Mouse (Mus musculus) thymus, adult 2 months (tissue): Measurements from ENCODE around the gene Sertad3. TPM values are rescaled to one million over a fixed set of nuclear protein-coding genes. Genes with fewer than 3 reads are reported as not detected.

ENCODE experiments used
- DNase-seq: peaks from one replicate; pipeline ENCODE4 v3.0.0; 2021
- H3K27ac ChIP-seq: fragments of 200-500 bp; 2 replicates; pipeline ENCODE4 v1.5.1; 2012; ENCODE audit warnings: low read length, control low read depth; ENCODE audit not compliant: control insufficient read depth, insufficient read depth
- H3K27me3 ChIP-seq: fragments of 200-500 bp; 2 replicates; pipeline ENCODE4 v1.6.1; 2012; ENCODE audit warnings: mild to moderate bottlenecking, low read length, moderate library complexity, mixed read lengths; ENCODE audit not compliant: control insufficient read depth, insufficient read depth
- H3K36me3 ChIP-seq: fragments of 200-500 bp; 2 replicates; pipeline ENCODE4 v1.6.1; 2012; ENCODE audit warnings: mild to moderate bottlenecking, low read length, moderate library complexity; ENCODE audit not compliant: control insufficient read depth, insufficient read depth
- H3K4me1 ChIP-seq: fragments of 200-500 bp; replicated peaks from 2 replicates; pipeline ENCODE4 v1.6.1; 2012; ENCODE audit warnings: low read length; ENCODE audit not compliant: control insufficient read depth, insufficient read depth
- H3K4me3 ChIP-seq: fragments of 200-500 bp; 2 replicates; pipeline ENCODE4 v1.5.1; 2012; ENCODE audit warnings: mild to moderate bottlenecking, low read length, control low read depth, moderate library complexity; ENCODE audit not compliant: control insufficient read depth, insufficient read depth
- CTCF ChIP-seq: fragments of 200-500 bp; IDR thresholded peaks from 2 replicates; pipeline ENCODE4 v1.5.1; 2012; ENCODE audit warnings: mild to moderate bottlenecking, control low read depth, low read length, moderate library complexity, borderline replicate concordance; ENCODE audit not compliant: control insufficient read depth, poor library complexity, insufficient read depth; ENCODE audit errors: extremely low read depth
- POLR2A ChIP-seq: fragments of 200-500 bp; IDR thresholded peaks from 2 replicates; pipeline ENCODE4 v1.6.1; 2012; ENCODE audit warnings: mild to moderate bottlenecking, low read length, control low read depth, moderate library complexity; ENCODE audit not compliant: control insufficient read depth, poor library complexity, insufficient read depth; ENCODE audit errors: extremely low read depth
- WGBS: fragments of 180-500 bp; shearing (Covaris S2); methylation state at CpG from one replicate; pipeline ENCODE4 v1.1.7; 2018; 5-methylcytosine and 5-hydroxymethylcytosine counted together
- polyA plus RNA-seq: library from polyadenylated mRNA; depleted of rRNA; stranded (reverse); fragments of >200 nt; gene quantifications from 2 replicates; pipeline ENCODE4 v1.2.3, GENCODE M21; 2012

Sertad3 gene
- polyA plus RNA-seq, 1 experiment = 25.8 TPM

- peaks cover 9% of the 10 kb centered on the region; the same call in 1 of the 2 replicates for H3K36me3 ChIP-seq
- 29% methylated on average over 11 of the region's 11 CpGs for WGBS
- no peak for DNase-seq
- H3K27ac ChIP-seq = no peak overlapping the region; the same call in 1 of the 2 replicates
- no peaks in the 10 kb centered on the region for H3K27me3 ChIP-seq
- TF ChIP-seq CTCF (no peak), POLR2A (no peak)
- peak overlapping the region; percentile 22 for H3K4me3 ChIP-seq
- peaks cover 2% of the 10 kb centered on the region; the same call in 1 of the 2 replicates for H3K4me1 ChIP-seq
Observed at GRCm38 (mm10) chr7:27480927-27481626, 7.5 kb downstream of the Sertad3 start.

GRCm38 (mm10) chr7:27481627-27481969 is 8.0 kb downstream of the Sertad3 start:
- Histone ChIP-seq H3K4me3 (peak overlapping the region; percentile 22), H3K36me3 (peaks cover 4% of the 10 kb centered on the region; the same call in 1 of the 2 replicates), H3K27ac (peak overlapping the region; percentile 68), H3K4me1 (peaks cover 2% of the 10 kb centered on the region; the same call in 1 of the 2 replicates), H3K27me3 (no peaks in the 10 kb centered on the region)
- under 1% methylated on average over 11 of the region's 12 CpGs for WGBS
- DNase-seq = peak; percentile 71
- TF ChIP-seq POLR2A (no peak), CTCF (no peak)

- no peak for DNase-seq
- no peaks in the 10 kb centered on the region for H3K36me3 ChIP-seq
- H3K27ac ChIP-seq = no peak overlapping the region
- WGBS = 94% methylated on average over 4 of the region's 4 CpGs
- no peaks in the 10 kb centered on the region for H3K27me3 ChIP-seq
- no peak for TF ChIP-seq CTCF
- no peak overlapping the region for H3K4me3 ChIP-seq
- H3K4me1 ChIP-seq = peaks cover 10% of the 10 kb centered on the region
Observed at GRCm38 (mm10) chr7:27483860-27484259, 10.3 kb downstream of the Sertad3 start.

- Histone ChIP-seq H3K27ac (peak overlapping the region; percentile 78), H3K4me3 (peak overlapping the region; percentile 30), H3K36me3 (no peaks in the 10 kb centered on the region), H3K27me3 (no peaks in the 10 kb centered on the region), H3K4me1 (peaks cover 21% of the 10 kb centered on the region)
- TF ChIP-seq CTCF = no peak
- no peak for TF ChIP-seq POLR2A
- DNase-seq = no peak
- WGBS = 2% methylated on average over 13 of the region's 13 CpGs
Observed at GRCm38 (mm10) chr7:27486102-27486769, 12.7 kb downstream of the Sertad3 start.

DNA sequence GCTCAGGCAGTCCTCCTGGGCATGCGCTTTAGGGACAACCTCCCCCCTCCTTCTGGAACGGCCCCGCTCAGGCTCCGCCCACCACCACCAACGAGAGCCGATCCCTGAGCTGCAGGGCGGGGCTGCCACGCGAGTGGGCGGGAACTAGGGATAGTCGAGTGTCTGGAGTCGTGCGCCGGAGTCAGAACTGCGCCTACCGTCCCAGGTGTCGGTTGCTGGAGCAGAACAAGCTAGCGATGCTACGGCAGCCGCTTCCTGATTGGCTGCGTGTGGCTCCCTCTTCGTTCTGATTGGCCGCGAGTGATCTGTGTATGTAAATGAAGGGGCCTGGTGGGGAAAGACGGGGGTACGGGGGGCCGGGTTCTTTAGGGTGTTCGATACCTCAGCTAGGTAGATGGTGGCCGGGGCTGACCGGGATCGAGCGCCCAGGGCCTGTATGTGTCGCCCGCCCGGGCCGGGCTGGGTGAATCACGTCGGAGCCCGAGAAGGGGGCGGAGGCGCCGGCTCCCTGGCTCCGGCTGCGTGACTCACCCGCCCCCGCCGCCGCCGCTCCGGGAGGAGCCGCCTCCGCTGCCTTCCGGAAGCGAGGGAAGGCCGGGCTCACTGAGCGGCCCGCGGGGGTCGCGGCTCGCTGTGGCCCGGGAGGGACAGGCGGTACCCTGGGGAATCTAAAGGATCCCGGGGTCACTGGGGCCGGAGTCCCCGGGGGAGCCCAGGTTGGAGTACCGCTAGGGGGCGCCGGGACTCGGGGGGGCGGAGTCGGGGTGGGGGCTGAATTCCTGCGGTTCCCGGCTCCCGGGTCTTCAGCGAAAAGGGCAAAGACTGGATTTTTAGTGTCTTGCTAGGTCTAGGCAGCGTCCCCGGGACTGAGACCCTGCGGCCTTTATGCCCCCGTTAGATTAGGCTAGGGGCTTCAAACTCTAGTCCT is 13.5 kb downstream of the Sertad3 start, which contains the start of gene Sertad1:
Gene Sertad1 (plus strand): TSS at position 141 of the 928 bp plus-strand sequence.
- peaks cover 20% of the 10 kb centered on the region for H3K4me1 ChIP-seq
- under 1% methylated on average over 80 of the region's 80 CpGs for WGBS
- TF ChIP-seq POLR2A (peak; percentile 98), CTCF (peak; percentile 87; the same call in 1 of the 2 replicates)
- H3K4me3 ChIP-seq = peak within 1 kb of the TSS; percentile 63
- peak; percentile 100 for DNase-seq
- no peaks in the 10 kb centered on the region for H3K27me3 ChIP-seq
- peak within 1 kb of the TSS; percentile 78 for H3K27ac ChIP-seq
- H3K36me3 ChIP-seq = no peaks in the 10 kb centered on the region

DNA sequence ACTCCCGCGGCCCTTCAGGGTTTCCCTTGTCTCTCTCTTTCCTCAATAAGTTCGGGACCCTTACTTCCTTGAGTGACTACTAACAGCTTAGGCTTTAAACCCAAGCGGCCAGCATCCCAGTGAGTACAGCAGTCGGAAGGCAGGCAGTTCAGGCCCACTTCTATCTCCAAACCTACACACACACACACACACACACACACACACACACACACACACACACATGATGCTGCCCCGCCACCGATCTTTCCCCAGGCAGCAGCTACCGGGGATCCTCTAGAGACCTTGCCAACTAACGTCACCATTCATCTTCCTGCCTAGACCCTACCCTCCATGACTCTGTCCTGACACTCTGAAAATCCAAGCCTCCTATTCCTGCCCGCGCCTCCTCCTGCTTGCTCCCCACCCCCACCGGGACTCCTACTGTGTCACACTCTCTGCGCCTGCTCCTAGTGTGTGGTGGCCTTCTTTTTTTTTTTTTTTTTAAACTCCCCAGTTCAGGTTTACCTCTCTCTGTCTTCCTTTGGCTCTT is 14.2 kb downstream of the Sertad3 start:
- no peaks in the 10 kb centered on the region for H3K36me3 ChIP-seq
- no peaks in the 10 kb centered on the region for H3K27me3 ChIP-seq
- WGBS = 9% methylated on average over 13 of the region's 13 CpGs
- DNase-seq = peak; percentile 50
- peak overlapping the region; percentile 46 for H3K27ac ChIP-seq
- peaks cover 20% of the 10 kb centered on the region for H3K4me1 ChIP-seq
- no peak for TF ChIP-seq CTCF
- TF ChIP-seq POLR2A = no peak
- peak overlapping the region; percentile 63 for H3K4me3 ChIP-seq
